Mouse (Mus musculus): ENCODE measurements around the gene Sh3rf3.

Gene Sh3rf3

DNA sequence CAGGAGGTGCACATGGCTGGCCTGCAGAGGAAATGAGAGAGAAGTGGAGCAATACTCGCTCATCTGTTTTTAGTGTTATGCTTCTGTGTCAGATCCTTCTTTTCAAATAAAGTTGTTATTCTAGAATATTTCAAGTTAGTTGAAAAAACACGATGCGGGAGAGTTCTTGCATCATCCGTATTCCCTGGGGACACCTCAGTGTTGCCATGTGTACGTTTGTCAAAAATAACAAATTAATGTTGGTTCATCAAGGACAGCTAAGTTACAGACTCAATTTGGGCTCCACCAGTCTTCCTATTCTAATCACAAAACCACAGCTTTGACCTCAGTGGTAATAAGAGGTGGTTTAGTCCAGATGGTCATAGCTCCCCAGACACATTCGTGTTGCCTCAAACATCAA is 35.4 kb downstream of the Sh3rf3 start:
- DNase-seq (ENCODE audit: low read depth in 2 of 2, low spot score in 2 of 2) = no peak

- no peak for DNase-seq (ENCODE audit: low read depth in 2 of 2, low spot score in 2 of 2)
Measured at GRCm38 (mm10) chr10:58854548-58855198, 41.5 kb downstream of the Sh3rf3 start.

DNA sequence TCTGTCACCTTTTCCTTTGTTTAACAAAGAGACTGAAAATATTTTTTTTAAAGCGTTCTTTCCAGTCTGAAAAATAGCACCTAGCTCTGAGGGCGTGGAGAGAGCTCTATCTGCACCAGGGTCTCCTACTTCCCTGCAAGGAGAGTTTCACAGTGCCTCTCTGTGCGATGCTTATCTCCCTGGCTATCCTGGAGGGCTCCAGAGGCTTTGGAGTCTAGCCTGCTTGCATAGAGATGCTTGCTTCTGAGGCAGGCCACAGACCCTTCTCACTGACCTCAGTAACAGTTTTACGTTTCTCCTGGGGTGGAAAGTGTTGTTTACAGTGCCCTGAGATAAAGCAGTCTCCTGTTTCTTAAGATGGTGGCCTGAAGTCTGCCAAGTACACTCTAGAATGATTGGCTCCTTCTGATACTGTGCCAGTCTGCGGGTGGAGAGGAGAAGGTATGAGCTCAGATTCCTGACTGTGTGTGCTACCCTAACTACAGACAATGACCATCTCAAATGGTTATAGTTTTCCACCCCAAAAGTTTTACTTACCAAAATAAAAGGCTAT is 42.1 kb downstream of the Sh3rf3 start:
- no peak for DNase-seq (ENCODE audit: low read depth in 2 of 2, low spot score in 2 of 2)

- DNase-seq (ENCODE audit: low read depth in 2 of 2, low spot score in 2 of 2) = no peak
Measured at GRCm38 (mm10) chr10:58855814-58856213, 42.7 kb downstream of the Sh3rf3 start.

- no peak for DNase-seq (ENCODE audit: low read depth in 2 of 2, low spot score in 2 of 2)
Measured at GRCm38 (mm10) chr10:58856742-58857141, 43.6 kb downstream of the Sh3rf3 start.

DNA sequence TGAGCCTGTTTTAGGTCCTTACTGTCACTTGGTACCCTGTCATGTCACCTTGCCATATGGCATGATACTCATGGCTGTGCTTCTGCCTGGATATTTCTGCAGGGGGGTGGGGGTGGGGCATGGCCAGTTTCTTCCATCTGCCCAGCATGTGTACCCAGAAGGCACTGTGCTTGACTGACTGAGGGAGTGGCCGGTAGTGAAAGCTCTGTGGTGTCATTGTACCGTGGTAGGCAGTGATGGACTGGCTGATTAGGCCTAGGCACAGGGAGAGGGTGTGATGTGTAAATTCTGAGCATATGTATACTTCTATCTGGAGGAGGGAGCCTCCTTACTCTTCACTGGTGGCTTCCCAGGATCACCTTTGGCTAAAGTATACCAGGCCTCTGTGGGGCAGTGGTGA is 51.6 kb downstream of the Sh3rf3 start:
- DNase-seq (ENCODE audit: low read depth in 2 of 2, low spot score in 2 of 2) = no peak

- no peak for DNase-seq (ENCODE audit: low read depth in 2 of 2, low spot score in 2 of 2)
Measured at GRCm38 (mm10) chr10:58867536-58867935, 54.4 kb downstream of the Sh3rf3 start.

DNA sequence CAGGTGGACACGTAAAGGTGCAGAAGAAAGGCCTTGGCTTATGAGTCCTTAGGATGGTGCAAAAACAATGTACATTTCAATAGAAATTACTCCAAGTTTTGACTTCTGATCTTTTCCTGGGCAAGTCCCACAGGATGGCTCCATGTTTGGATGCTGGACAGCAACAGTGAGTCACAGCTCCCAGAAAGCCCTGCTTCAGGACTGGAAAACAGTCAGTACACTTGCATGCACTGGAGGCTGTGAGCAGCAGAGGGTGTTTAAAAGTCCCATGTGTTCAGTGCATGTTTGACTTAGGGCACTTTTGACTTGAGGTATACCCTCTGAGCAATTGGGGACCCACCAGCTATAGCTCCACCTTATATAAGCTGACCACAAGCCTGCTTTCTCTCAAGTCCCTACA is 56.7 kb downstream of the Sh3rf3 start:
- DNase-seq (ENCODE audit: low read depth in 2 of 2, low spot score in 2 of 2) = no peak

- no peak for DNase-seq (ENCODE audit: low read depth in 2 of 2, low spot score in 2 of 2)
Measured at GRCm38 (mm10) chr10:58871149-58871820, 58.1 kb downstream of the Sh3rf3 start.

- no peak for DNase-seq (ENCODE audit: low read depth in 2 of 2, low spot score in 2 of 2)
Measured at GRCm38 (mm10) chr10:58871821-58872577, 58.8 kb downstream of the Sh3rf3 start.

DNA sequence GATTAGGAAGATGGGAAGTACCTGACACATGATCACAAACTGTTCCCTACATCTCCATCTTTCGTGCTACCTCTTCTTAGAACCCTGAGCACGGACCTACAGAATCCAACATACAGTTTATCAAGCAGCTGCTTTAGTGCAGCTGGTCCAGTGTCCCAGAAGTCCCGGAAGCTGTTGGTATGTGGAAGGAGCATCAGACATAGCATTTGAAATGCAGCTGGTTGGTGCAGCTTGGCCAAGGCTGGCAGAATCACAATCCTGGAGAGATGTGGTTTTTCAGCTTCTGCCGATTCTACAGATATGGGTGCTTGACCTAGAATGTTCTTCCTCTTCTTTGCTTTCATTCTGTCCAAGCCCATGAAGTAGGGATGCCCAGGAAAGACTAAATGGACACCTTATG is 64.7 kb downstream of the Sh3rf3 start:
- DNase-seq (ENCODE audit: low read depth in 2 of 2, low spot score in 2 of 2) = no peak

DNA sequence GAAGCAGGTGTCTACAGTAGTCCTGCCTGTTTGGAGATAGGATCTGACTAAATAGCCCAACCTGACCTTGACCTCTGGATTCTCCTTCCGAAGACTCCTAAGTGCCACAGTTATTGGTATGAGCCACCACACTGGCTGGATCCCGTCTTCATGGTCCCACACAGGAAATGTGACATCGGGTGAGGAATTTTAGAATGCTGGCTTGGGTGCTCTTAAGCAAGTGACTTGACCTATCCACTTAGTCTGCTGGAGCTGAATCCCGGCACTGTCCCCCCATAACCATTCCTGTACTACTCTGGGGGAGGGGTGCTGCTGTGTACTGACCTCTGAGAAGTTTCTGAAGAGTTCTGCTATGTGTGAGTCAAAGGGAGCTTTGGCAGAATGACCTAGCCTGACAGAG is 65.5 kb downstream of the Sh3rf3 start:
- no peak for DNase-seq (ENCODE audit: low read depth in 2 of 2, low spot score in 2 of 2)

- DNase-seq (ENCODE audit: low read depth in 2 of 2, low spot score in 2 of 2) = no peak
Measured at GRCm38 (mm10) chr10:58882741-58883140, 69.6 kb downstream of the Sh3rf3 start.

GRCm38 (mm10) chr10:58885351-58885750 is 72.2 kb downstream of the Sh3rf3 start:
- DNase-seq (ENCODE audit: low read depth in 2 of 2, low spot score in 2 of 2) = no peak

DNA sequence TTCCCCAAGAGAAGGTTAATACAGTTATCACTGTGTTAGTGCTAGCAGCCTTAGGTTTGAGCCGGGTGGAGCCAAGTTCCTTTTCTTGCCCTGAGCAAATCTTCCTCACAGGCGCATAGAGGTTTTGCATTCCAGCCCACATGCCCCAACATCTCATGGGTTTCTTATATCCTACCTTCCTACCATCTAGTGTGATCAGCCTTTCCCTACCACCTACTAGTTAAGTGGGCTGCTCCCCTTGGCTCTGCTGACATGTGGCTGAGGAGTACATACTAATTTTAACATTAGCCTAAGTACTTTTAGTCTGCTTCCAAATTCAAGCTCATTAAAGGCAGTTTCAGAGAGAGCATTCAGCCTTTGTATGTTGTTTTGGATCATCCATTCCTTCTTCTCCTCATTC is 72.7 kb downstream of the Sh3rf3 start:
- DNase-seq (ENCODE audit: low read depth in 2 of 2, low spot score in 2 of 2) = no peak

DNA sequence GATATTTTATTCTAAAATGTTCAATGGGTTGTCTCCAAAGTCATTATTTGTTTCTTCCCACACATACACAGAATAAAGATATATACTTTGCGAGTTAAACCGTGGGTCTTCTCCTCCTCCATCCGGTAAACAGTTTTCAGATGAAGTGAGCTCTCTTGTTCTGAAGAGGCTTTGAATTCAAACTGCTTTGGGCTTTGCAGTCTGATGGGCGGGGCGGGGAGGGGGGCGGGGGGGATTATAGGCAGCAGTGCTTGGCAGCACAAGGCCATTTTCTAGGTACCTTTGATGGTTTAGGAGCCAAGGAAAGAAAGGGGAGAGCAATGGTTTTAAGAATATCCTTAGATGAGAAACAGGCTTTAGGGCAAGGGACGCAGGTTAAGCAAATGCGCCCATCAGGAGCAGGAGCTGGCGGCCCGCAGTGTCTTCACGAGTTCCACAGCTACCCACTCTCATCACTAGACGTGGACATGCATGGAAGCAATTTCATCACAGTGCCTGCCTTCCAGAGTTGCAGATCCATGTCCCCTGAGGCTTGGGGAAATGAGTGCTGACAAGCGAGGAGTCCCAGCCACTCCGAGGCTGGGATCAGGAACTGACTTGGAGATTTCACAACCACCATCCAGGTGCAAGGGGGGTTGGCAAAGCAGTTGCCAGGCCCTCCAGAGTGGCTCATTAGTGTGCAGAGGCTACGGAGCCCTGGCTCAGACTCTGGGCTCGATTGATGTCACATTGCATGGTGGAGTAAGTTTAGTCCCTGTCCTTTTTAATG is 77.7 kb downstream of the Sh3rf3 start:
- no peak for DNase-seq (ENCODE audit: low read depth in 2 of 2, low spot score in 2 of 2)

DNA sequence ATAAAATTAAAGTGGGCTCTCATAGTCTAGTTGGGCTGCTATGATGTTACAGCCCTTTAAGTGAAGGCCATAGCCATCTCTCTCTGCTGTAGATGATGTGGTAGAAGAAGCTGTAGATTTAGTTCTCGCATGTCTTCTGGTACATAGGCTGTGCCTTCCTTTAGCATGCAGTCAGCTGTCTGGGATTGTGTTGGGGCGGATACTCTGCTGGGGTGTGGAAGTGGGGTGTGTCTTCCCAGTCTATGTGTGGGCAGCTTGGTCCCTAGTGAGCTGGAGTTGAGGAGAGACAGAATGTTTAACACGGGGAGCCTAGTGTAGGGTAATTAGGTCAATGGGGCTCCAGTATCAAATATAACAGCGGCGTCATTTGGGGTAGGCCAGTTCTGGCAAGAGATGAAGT is 82.3 kb downstream of the Sh3rf3 start:
- DNase-seq (ENCODE audit: low read depth in 2 of 2, low spot score in 2 of 2) = no peak

DNA sequence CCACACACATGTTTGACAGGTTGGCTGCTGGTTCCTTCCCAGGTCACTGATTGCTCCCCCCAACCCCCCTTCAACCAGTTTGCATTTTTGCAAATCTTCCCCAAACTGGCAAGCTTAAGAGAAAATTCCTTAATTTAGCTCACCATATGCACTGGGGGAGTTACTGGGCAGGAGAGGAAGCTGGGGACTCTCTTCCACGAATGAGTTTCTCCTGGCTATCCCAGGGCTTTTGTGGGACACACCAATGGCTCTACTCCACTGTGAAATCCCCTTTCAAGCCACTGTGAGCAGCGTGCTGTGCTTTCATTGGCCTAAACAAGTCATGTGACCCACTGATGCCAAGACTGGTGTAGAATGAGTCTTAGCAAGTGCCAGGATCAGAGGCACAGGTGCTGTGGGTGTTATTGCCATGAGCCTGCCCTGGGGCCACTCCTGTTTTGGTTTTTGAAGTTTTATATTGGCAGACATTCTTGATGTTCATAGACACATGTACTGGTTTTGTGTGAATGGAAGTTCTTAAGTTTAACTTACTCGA is 83.9 kb downstream of the Sh3rf3 start:
- no peak for DNase-seq (ENCODE audit: low read depth in 2 of 2, low spot score in 2 of 2)

GRCm38 (mm10) chr10:58905253-58905652 is 92.1 kb downstream of the Sh3rf3 start:
- no peak for DNase-seq (ENCODE audit: low read depth in 2 of 2, low spot score in 2 of 2)

DNA sequence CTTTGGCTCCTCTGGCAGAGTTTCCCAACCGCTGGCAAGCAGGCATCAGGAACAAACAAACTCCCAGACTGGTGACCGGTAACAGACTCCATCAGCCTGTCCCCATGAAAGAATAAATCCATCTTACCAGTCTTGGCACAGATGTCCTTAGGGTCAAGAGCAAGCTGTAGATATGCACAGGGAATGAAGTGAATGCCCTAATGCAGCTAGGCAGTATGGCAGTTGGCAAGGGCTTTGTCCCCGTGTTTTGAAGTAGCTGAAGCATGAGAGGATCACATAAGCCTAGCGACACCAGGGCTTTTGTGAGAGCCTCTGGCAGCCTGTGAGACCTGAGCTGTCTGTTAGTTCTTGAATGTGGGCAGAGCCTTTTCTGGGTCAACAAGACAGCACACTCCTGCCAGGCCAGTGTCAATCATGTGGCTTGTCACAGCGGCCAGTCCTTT is 93.9 kb downstream of the Sh3rf3 start:
- no peak for DNase-seq (ENCODE audit: low read depth in 2 of 2, low spot score in 2 of 2)

GRCm38 (mm10) chr10:58908451-58908850 is 95.3 kb downstream of the Sh3rf3 start:
- DNase-seq (ENCODE audit: low read depth in 2 of 2, low spot score in 2 of 2) = no peak
